Mouse (Mus musculus): Measurements from ENCODE around the gene Opcml.

The Opcml gene

DNA sequence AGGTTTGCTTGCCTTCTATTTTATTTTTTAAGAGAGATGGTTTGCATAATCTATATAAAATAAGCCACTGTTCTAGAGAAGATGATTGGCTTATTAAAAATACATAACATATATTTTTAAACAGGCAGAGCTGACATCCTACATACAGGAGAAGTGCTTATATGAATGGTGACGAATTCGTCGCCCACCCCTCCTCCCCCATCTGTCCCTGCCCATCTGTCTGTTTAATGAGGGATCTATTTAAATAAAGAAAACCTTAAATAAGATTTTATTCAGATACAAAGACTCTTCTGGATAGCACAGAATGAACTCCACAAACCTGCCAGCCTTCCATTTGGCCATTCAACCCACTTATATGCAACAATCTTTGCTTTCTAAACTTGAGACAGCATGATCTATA, 872.3 kb downstream of the Opcml start:
- no peak for DNase-seq

DNA sequence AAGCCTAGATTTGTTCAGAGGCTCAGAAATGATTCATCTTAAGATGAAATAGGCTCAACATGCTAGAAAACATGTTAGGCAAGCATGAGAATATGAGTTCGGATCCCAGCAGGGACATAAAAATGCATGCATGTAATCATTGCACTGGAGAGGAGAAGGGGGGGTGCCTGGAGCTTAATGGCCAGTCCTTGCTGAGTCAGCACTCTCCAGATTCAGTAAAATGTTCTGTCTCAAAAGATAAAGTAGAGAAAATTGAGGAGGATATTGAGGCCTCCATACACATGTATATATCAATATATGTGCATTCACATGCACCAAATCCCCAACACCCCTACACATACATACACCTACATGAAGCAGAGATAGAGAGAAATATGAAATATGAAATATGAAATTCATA, 889.7 kb downstream of the Opcml start:
- DNase-seq: no peak

DNA sequence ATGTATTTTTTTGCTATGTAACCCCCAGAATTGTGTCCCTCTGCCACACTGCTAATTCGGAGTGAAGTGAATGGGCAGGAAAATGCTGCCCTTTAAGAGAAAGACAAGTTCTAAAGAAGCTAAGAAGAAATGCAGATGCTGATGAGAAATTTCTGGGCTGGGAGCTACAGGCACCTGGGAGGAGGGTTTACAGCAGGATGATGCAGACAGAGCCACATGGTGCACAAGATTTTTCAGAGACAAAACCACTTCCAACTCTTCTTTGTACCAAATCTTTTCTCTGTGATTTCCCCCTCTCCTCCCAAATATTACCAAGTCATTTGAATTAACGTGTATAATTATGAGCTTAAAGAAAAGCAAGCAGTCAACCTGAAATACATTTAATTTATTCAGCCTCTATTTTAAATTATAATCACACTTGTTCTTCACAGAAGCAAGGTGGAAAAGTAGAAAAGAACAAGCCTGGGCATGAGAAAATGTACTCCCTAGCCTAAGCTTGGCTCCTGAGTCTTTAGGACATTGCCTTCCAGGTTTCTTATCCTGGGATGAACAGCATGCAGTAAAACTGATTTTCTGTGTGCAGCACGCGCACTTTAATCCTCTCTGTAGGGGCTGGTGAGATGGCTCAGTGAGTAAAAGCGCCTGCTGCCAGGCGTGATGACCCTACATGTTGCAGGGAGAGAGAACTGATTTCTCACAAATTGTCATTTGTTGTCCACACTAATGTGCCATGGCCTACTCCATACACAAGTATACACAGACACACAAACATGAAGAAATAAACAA, 890.9 kb downstream of the Opcml start:
- DNase-seq: peak; percentile 55

DNA sequence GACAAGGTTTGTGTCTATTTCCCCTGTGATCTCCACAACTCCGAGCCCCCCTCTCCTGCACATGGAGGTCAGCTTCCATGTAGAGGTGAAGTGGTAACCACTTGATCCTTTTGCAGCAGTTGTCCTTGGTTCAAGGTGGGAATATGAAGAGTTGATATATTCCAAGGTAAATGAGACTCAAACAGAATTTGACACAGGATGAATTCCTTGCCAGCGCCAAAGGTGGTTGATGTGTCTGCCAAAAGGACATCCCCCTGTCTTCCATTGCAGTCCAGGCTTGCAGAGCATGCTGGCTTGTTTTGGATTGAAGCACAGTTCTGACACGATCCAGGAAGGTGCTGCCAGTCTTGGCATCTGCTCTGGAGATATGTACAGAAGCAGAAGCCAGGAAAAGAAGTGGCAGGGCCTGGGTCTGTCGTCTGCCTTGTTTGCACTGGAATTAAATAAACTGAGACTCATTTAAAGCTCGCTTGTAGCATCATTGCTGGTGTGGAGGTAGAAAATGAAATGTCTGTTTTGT, 893.4 kb downstream of the Opcml start:
- peak; percentile 92 for DNase-seq

DNA sequence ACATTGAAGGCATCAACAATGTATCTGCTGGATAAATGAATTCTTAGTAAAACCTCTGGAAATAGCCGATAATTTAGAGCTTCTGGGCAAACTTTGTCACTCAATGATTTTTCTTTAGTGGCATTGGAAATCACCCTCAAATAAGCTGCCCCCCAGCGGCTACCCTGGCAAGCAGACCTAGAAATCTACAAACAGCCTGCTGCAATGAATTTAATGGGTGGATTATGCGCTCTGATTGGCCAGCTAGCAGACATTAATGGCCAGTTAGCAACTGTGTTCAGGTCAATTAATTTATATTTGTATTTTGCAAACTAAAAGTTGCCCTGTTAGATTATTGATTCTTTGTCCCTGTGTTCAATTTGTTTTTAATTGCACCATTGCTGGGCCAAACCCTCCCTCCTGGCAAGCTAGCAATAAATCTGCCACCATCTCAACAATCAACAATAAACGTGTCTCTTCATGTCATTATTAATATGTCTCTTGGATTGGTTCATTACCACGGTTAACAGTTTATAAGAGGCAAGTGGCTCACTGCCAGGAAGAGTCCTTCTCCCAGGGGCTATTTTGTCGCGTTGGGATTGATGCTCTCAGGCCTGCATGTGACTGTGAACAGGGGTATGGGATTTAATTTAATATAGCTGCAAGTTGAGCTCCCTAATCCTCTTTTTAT, 896.5 kb downstream of the Opcml start:
- no peak for DNase-seq

DNA sequence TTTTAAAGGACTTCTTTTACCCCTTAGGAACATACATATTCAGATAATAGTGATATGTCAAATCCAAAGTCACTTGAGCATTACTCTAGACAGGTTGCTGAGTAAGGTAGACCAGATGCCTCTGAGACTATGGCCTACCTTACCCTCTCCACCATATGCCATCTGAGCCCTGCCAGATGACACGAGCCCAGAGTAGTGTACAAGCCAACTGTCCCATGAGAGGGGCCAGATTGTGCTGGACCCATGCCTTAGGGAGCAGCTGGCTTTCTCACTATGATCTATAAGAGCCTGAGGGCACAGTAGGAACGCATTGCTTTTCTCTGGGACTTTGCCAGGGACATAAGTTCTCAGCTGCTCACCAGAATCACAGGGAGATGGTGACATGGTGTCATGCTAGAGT, 899.6 kb downstream of the Opcml start:
- peak; percentile 99 for DNase-seq

DNA sequence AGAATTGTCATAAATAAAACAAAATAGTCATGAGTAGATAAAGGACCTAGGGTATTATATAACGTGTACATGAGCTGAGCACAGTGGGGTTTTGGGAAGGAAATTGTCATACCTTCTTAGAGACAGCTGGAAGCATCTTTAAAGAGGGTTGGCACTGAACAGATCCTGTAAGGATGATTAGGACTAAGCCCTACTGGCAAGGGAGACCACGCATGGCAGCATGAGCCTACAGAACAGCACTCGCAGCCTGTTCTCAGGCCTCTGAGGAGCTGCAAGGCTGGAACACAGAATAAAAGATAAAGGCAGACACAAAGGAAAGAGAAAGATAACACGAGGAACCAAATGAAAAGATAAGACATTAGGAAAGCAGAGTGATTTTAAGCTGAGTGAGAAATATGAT, 915.2 kb downstream of the Opcml start:
- DNase-seq: peak; percentile 34

DNA sequence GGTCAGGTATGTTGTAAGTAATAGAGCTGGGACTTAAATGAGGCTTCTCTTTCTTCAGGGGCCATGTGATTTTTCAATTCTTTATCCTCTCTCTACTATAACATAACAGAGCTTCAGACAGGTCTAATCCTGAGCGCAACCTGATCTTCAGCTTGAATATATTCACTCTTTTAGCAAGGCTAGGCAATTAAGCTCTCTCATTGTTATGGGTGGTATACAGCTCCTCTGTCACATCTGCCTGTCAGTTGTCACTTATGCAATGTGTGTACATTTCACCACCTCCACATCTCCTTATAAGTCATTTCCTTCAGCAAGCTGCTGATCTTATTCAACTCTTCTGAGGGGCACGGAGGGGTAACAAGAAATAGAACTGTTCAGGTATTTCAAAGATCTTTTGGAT, 924.0 kb downstream of the Opcml start:
- DNase-seq: no peak

DNA sequence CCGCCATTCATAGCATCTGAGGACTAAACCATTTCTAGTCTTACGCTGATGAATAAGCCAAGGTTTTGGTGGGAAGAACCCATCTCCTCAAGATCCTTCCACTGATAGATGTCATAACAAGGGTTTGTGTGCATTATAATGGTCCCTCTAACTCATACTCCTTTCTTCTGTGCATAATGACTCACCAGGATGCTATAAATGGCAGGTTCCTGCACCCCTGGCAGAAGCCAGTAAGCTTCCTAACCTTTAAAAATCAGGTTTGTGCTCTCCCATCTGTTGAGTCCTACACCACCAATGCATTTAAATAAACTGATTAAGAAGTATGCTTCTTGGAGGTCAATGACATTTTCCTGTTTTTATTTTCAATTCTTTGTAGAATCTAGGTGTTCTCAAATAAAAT, 929.6 kb downstream of the Opcml start:
- no peak for DNase-seq

DNA sequence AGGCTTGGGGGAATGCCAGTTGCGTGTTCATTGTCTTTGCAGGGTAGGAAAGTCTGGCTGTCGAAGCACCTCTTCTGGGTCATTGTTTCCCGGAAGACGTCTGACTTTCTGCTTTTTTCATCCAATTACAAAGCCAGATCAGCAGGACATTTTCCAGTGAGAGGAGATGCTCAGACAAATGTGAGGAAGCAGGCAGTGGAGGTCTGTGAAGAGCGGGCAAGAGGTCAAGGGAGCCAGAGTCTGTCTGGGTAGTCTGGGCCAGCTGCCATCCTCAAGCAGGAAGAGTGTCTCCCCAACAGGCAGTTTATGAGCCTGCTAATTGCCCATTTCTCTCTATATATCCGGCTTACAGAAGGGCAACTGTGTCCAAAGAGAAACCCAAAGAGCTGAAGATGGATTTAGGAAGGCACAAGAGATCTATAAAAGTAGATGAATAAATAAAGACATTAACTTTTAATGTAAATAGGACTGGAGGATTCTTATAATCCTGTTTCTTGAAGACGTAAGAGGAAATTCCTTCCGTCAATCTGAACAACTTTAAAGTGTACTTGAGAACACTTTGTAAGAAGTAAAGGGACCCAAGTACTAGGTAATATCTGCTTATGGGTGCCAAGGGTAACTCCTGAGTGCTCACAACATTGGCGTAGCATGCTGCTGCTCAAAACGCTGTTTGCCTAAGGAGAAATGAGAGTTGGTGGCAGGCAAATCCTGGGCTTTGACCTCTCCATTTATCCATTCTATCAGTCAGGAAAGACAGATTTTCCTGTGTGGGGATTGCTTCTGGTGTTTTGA, 941.4 kb downstream of the Opcml start:
- DNase-seq: peak; percentile 69

DNA sequence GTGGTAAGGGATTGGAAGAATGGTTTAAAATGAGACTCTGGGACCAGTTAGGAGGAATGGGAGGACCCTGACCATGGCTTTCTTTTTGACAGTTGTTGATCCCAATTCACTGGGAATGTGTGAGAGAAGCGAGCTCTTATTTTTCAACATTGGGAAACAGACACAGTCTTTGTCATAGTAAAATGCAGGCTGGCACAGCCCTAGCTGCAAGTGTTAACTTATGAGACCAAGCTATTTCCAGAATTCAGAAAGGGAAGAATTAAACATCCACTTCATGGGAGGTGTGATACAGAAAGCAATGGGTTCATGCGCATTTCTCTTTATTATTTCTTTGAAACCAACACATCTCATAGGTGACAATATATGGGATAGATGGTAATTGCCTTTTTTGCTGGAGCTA, 947.4 kb downstream of the Opcml start:
- no peak for DNase-seq

DNA sequence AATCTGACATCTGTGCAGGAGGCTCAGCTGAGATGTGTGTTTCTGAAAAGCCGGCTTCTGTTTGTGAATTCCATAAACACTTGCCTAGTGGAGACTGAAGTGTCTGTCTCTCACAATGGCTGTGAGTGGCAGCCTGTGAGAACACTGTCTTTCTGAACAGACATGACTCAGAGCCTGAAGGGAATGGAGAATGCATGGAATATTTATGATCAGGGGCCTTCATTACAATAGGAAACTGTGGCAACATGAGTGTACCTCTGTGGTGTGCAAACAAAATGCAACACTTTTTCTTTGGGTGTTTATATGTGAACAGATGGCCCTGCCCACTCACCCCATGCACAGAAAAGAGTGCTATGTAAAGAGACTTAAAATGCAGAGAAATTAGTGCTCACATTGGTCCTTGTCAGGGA, 947.9 kb downstream of the Opcml start:
- DNase-seq: no peak

DNA sequence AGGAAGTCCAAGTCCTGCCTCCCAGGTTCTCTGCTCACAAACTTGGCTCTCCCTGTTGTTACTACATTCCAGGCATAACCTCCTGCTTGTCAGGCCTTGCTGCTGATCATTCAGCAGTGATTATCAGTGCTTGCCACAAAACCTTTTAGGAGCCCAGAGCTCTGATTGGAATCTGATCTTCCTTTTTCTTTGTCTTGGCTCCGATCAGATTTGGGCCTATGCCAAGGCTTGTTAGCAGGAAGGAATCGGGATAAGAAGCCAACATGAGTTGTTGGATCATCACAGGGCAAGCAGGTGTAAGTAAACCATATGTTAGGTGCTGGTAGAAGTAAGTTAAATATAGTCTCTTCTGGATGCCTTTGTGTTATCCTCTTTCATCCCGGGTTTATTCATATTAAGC, 954.2 kb downstream of the Opcml start:
- DNase-seq: peak; percentile 66

DNA sequence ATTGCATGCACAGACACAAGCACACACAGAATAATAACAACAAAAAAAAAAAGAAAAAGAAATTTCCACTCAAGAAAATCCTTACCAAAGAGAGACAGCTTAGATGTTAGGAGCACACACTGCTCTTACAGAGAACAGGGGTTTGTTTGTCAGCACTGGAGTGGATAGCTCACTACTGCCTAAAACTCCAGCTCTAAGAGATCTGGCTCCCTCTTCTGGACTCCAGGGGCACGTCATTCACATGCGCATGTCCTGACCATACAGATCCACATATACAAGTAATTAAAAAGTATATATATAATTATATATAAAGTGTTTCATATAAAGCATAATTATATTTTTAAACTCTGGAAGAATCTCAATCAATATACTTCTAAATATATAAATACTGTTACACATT, 958.3 kb downstream of the Opcml start:
- peak; percentile 38 for DNase-seq

DNA sequence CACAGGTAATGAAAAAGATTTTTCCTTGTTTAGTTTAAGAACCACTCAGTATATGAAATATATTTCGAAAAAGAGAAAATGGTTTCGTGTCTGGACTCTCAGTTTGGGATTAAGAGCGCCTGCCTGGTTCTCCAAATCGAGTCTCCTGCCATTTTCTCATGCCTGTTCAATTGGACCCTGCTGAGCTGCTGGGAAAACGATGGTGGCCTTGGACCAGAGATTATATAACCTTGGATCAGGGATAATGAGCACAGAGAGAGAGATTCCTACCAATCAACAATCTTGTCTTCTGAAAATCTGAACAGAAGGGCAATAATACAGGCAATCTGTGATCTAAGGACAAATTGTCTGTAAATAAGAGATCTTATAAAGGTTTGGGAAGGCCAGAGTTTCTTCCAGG, 962.3 kb downstream of the Opcml start:
- peak; percentile 51 for DNase-seq

DNA sequence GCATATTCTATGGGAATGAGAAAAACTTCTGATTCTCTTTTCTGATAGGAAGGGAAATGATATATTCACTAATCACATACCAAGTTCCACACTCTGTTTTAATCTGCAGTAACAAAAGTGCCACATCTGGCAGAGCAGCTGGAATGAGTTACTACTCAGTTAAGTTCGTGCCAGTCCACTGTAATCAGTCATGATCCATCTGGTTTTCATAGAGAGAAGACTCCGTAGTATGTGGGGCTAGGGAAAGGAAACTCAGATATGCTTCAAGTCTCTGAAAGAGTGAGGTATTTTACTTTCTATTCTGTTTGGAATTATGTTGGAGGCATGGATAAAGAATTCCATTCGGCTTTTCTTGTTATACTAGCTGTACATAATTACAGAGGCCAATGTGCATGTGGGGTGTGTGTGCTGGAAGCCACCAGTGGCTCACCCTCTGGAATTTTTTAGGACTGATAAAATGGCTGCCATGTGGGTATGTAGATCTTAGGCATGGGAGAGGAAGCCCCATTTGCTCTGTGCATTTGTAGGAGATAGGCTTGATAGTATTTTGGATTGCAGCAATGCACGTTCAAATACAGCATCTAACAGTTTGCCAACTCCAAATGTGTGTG, 966.4 kb downstream of the Opcml start:
- no peak for DNase-seq

DNA sequence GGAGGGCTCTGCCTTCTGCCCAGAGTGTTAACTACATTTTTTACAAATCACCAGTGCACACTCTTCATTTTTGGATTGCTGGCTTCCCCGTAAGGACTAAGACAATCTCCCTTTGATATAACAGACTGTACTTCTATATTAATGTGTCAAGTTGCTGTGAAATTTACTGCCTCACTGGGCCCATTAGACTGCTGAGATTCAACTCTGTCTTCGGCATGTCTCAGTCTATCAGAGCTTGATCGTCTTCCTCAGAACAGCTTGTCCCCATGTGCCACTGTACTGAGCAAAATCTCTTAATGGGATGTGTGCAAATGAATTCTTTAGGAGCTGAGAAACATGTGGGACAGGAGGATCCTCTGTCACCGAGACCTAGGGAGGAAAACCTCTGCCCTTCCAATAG, 970.9 kb downstream of the Opcml start:
- DNase-seq: no peak

DNA sequence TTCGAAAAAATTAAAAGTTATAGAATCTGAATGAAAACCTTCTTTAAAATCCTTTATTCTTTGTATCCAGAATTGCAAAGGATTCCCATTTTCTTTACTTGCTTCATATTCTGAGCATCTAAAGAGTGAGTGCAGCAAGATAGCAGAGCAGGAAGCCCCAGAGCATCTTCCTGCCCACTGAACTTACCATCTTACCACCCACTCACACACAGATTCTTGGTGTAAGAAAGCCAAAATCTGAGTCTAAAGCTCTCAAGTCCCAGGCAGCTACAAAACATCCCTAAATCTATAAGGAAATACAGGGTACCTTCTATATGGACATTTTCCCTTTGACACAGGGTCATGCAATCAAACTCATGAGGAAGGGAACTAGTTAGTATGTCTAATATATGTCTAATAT, 973.6 kb downstream of the Opcml start:
- DNase-seq: no peak

DNA sequence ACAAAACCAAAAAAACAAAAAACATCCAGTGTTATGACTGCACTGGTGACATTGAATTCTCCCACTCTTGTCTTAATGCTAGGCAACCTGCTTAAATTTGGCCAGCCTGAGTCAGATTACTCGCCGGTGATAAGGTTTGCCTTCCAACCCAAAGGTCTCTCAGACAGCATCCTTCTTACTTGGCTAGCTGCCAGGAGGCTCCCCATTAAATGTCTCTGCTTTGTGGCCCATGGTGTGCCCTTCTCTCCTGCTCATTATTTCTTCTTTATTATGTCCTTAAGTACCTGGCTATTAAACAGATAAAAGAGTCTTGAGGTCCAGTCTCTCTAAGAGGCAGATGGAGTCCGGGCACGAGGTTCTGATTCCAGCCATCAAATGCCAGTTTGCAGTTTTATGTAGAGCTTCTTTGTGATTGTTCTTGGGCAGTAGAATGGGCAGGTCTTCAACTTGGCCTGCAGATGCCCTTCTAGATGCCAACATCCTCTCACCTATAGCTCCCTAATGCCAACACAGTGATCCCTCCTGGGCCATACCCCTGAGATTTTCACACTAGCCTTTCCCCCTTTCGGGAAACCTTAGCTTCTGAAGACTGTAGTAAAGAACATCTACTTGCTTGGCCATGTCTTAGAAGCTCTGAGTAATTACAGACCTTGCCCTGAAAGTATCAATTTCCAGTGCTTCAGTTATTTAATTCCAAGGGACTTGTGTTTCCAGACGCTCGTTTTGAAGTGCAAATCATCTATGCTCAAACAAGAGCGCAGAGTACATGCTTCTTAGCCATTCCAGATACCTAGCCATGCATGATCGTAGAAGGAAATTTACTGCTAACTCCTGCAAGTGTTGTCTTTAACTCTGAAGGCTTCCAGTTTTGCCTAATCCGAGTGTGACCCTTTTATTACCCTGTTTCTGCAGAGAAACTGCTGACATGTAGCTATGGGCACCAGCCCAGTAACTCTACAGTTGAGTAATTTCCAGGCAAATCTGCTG, 986.2 kb downstream of the Opcml start:
- DNase-seq: peak; percentile 49

DNA sequence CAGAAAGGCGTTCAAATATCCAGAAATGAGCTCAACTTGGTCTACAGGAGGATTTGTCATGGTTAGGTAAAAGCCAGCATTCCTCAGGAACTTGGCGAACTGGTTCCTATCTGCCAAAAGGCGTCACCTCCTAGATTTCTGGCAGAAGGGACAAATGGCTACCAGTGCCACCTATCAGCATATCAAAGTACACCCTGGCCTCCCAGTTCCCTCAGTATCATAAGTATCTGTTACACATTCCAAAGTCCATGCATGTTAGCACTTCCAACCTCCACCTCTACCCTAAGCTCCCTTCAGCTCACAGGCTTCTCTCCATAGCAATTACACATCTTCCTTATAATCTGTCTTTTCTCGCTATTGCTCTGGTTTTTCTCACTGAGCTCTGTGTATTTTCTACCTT, 993.3 kb downstream of the Opcml start:
- no peak for DNase-seq

DNA sequence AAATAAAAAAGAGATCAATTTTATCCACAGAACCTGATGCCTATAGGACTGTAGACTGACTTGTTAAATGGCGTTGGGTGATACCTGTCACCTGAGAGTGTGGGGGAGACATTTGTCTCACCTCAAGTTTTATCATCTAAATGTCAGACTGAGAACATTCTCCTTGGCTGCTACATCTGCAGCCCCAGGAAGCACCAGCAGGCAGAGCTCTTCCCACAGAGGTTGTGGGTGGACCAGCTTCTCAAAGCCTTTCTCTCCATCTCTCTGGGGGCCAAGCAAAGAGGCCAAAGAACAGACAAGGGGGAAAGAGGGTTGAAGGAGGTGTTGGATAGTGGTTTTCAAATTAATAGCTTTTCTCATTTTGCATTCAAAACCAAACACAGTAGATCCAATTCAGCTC, 998.9 kb downstream of the Opcml start:
- no peak for DNase-seq

DNA sequence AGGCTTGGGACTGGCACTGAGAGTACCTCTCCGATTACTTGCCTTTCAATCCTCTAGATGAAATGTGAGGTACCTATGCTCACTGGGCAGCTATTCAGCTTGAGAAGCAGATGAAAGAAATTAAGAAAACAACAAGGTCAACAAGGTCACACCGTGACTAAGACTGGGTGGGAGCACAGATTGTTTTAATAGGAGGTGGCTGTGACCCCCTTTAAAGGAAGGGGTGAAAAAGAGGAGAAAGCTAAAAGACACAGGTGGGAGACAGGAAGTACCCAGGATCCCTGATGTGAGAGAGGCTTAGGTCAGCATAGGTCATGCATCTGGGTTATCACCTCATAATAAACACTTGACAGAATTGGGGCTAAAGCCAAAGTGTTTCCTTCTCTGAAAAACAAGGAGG, 1009.5 kb downstream of the Opcml start:
- DNase-seq: no peak

Measured in cerebellum, adult 11-12 months (tissue).